Mouse (Mus musculus) midbrain, embryonic 14.5 days (tissue): ENCODE data around the gene Fjx1. TPM values are rescaled to one million over a fixed set of nuclear protein-coding genes. Genes with fewer than 3 reads are reported as not detected.
A peak's percentile ranks its signal among the peaks of the same experiment; 100 is the strongest.

Experiments
- ATAC-seq: fragments of 200-750 bp; cut with Nextera tagmentation; 2 replicates; pipeline ENCODE4 v1.8.0; 2017; ENCODE audit warnings: moderate number of reproducible peaks, moderate library complexity; ENCODE audit not compliant: low FRiP score, low TSS enrichment
- DNase-seq: peaks from one replicate; pipeline ENCODE4 v3.0.0-alpha.2; 2015
- H3K27ac ChIP-seq: fragments of 300-500 bp; sonication (generic); replicated peaks from 2 replicates; pipeline ENCODE4 v1.5.1; 2014; ENCODE audit warnings: mild to moderate bottlenecking, low read depth, low read length, moderate library complexity
- H3K27me3 ChIP-seq: fragments of 300-500 bp; sonication (generic); 2 replicates; pipeline ENCODE4 v1.6.1; 2014; ENCODE audit warnings: low read length, control low read depth, mixed read lengths; ENCODE audit not compliant: control insufficient read depth, insufficient read depth
- H3K36me3 ChIP-seq: fragments of 300-500 bp; sonication (generic); 2 replicates; pipeline ENCODE4 v1.6.1; 2014; ENCODE audit warnings: low read length, control low read depth; ENCODE audit not compliant: control insufficient read depth, insufficient read depth
- H3K4me1 ChIP-seq: fragments of 300-500 bp; sonication (generic); 2 replicates; pipeline ENCODE4 v1.6.1; 2014; ENCODE audit warnings: mild to moderate bottlenecking, antibody characterized with exemption, low read length, control low read depth; ENCODE audit not compliant: control insufficient read depth, insufficient read depth
- H3K4me2 ChIP-seq: fragments of 300-500 bp; sonication (generic); 2 replicates; pipeline ENCODE4 v1.6.1; 2014; ENCODE audit warnings: mild to moderate bottlenecking, low read length, moderate library complexity
- H3K4me3 ChIP-seq: fragments of 300-500 bp; sonication (generic); replicated peaks from 2 replicates; pipeline ENCODE4 v1.5.1; 2014; ENCODE audit warnings: low read depth, low read length
- H3K9ac ChIP-seq: fragments of 300-500 bp; sonication (generic); replicated peaks from 2 replicates; pipeline ENCODE4 v1.6.1; 2014; ENCODE audit warnings: mild to moderate bottlenecking, low read length, moderate library complexity
- H3K9me3 ChIP-seq: fragments of 300-500 bp; sonication (generic); 2 replicates; pipeline ENCODE4 v1.6.1; 2016; ENCODE audit warnings: low read length, control low read depth, mixed read lengths; ENCODE audit not compliant: control insufficient read depth
- WGBS: fragments of 180-500 bp; shearing (Covaris S2); extraction: QIAGEN DNeasy Blood & Tissue Kit; methylation state at CpG from one replicate; pipeline ENCODE4 v1.1.7; 2014; 5-methylcytosine and 5-hydroxymethylcytosine counted together
- polyA plus RNA-seq: library from polyadenylated mRNA; unstranded; fragments of >200 nt; fragmentation: Nextera tagmentation; extraction: Ambion mirVana; gene quantifications from 2 replicates; pipeline ENCODE4 v1.2.1, GENCODE M21; 2014

Gene Fjx1
- polyA plus RNA-seq, 1 experiment from 2014 or later: 33.0 TPM

DNA sequence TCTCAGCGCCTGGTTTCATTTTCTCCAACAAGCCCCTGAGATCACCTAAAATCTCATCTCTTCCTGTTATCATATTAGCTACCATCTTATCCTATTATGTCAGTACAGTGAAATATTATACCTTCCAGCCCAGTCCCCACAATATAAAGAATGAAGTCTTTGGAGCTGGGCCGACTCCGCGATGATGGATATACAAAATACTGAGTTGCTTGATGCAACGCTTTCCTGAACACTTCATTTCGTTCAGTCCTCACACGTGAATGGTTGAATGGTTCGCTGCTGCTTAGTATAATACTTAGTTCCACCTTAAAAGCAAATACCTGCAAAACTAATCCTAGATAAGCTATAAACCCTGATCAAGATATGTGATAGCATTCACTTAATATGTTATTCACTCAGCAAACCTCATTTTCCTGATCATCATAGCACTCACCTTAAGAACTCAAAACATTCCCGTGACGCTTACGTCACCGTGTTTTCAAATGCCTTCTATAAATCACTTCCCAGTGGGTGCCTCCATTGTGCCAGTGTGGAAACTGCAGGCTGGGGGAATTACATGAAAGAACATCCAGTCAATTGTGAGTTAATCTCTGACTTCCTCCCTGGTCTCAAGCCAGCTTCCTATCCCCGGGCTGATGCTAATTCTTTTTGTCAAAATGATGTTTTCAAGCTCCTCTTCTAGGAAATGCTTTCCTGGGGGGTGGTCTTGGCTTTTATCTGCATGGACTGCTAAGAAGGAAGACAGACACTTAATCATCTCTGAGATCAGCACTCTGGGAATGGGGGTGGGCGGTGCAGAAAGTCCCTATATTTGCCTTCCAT lies 44.7 kb downstream of the Fjx1 start, which contains the start of gene Trim44:
Trim44 (minus strand) TSS at position 466 of the 822 bp plus-strand sequence.
- Histone ChIP-seq H3K9me3 (no peaks in the 10 kb centered on the region), H3K9ac (no peak within 1 kb of the TSS), H3K27ac (no peak within 1 kb of the TSS), H3K36me3 (no peaks in the 10 kb centered on the region), H3K4me2 (peak within 1 kb of the TSS; percentile 33), H3K4me1 (peaks cover 11% of the 10 kb centered on the region), H3K4me3 (no peak within 1 kb of the TSS), H3K27me3 (no peaks in the 10 kb centered on the region)
- ATAC-seq: peak; percentile 53; the same call in 1 of the 2 replicates
- peak; percentile 70 for DNase-seq
- WGBS: 30% methylated on average over 14 of the region's 14 CpGs

DNA sequence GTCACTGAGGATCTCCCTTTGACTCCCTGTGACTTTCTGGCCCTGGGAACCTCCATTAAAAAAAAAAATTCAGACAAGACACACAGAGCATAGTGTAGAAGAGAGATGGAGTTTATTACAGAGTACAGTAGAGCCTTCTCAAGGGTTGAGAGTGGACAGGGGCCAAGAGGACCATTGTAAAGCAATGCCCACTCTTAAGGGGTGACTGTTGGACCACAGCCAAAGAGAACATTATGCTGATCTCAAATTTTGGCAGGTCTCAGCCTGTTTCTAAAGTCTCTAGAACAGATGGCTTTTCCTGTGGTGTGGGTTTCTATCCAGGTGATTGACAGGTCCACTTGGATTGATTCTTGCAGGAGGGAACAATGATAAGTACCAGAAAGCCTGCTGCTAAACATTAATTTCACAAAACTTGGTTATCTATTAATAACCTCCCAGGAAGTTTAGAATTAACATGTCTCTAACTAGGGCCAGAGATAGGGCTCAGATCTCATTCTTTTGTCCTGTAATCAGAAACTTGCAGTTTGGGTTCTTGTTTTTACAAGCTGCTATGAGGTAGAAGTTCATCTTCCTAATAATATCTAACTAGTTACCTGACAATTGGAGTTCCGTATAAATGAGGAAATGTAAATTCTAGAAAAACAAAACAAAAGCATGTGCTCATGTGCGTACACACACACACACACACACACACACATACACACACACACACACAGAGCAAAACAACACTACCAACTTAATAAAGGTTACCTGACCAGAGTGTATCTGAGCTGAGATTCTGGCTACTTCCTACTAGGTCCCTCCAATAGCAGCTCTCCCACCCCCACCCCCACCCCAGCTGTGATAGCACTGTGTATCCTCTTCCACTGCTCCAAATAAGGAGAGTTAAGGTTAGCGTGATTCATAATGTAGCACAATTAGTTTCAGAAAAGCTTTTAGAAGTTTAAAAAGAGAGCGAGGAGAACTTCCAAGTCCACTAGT lies 45.7 kb downstream of the Fjx1 start:
- 85% methylated on average over 4 of the region's 4 CpGs for WGBS
- no peak overlapping the region for H3K9ac ChIP-seq
- no peak overlapping the region for H3K4me2 ChIP-seq
- DNase-seq (peak; percentile 71), ATAC-seq (0 out of 2 replicates have a peak, but pooled peaks have one; percentile 34)
- H3K9me3 ChIP-seq: no peaks in the 10 kb centered on the region
- H3K36me3 ChIP-seq: no peaks in the 10 kb centered on the region
- H3K27me3 ChIP-seq: no peaks in the 10 kb centered on the region
- H3K4me1 ChIP-seq: peaks cover 14% of the 10 kb centered on the region
- H3K27ac ChIP-seq: 0 out of 2 replicates have a peak overlapping the region, but pooled peaks have one; percentile 13
- H3K4me3 ChIP-seq: no peak overlapping the region

DNA sequence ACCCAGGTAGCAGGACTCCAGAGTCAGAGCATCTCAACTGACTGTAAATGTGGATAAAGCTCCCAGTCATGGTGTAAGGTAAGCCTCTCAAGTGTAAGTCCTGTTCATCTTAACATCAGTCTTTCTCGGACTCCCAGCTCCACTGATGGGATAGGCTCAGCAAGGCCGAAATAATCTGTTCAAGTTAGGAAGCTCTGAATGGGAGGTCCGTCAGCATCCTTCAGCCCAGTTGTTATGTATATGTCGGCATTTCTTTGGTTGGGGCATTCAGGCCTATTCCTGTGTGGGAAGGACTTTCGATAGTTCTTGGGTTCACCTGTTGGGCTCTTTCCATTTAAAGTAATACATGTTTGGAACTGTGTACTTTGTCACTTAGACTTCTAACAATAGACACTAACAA lies 48.3 kb downstream of the Fjx1 start:
- Histone ChIP-seq H3K4me3 (no peak overlapping the region), H3K9ac (no peak overlapping the region), H3K36me3 (no peaks in the 10 kb centered on the region), H3K27ac (no peak overlapping the region), H3K9me3 (no peaks in the 10 kb centered on the region), H3K4me1 (peaks cover 29% of the 10 kb centered on the region), H3K4me2 (no peak overlapping the region), H3K27me3 (no peaks in the 10 kb centered on the region)
- ATAC-seq (no peak), DNase-seq (no peak)
- WGBS: 78% methylated on average over 5 of the region's 5 CpGs

DNA sequence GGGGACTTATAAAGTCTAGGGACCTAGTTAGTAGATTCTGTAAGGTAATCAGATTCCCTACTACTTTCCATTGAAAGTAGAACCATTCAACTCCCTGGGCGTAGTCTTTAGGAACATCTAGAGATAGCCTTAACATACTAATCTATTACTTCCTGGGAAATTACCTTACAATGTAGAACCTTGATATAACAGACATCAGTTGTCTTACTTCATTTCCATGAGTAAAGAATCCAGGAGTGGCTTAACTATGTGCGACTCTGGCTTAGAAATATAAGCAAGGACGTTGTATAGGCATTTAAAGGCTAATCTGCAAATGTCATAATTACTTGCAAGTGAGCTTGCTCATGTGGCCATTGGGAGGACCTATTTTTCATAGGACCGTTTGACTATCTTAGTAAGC lies 49.0 kb downstream of the Fjx1 start:
- no peaks in the 10 kb centered on the region for H3K27me3 ChIP-seq
- H3K9me3 ChIP-seq: no peaks in the 10 kb centered on the region
- no peak overlapping the region for H3K4me2 ChIP-seq
- no peak overlapping the region for H3K4me3 ChIP-seq
- 88% methylated on average over 4 of the region's 4 CpGs for WGBS
- no peak for ATAC-seq
- H3K36me3 ChIP-seq: no peaks in the 10 kb centered on the region
- H3K9ac ChIP-seq: no peak overlapping the region
- H3K4me1 ChIP-seq: peaks cover 31% of the 10 kb centered on the region
- no peak for DNase-seq
- H3K27ac ChIP-seq: no peak overlapping the region

DNA sequence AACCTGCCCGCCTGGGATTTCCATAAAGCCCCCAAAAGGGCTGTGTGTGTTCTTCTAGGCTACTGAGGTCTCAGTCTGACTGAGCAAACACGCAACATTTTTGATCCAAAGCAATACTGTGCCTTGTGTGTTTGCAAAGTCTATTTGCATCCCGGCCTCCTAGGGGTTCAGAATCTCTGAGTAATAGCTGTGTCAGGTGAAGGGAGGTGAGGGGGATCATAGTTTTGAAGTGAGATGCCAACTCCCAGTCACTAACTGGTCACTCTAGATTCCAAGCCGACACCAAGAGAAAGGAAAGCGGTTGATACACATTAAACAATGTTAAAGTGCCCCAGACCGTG lies 51.0 kb downstream of the Fjx1 start:
- 19% methylated on average over 6 of the region's 6 CpGs for WGBS
- H3K9ac ChIP-seq: peak overlapping the region; percentile 91
- H3K4me2 ChIP-seq: peak overlapping the region; percentile 88
- ATAC-seq: no peak; the same call in 1 of the 2 replicates
- DNase-seq: no peak
- peaks cover 20% of the 10 kb centered on the region for H3K4me1 ChIP-seq
- no peaks in the 10 kb centered on the region for H3K9me3 ChIP-seq
- H3K27me3 ChIP-seq: no peaks in the 10 kb centered on the region
- H3K4me3 ChIP-seq: peak overlapping the region; percentile 73
- H3K36me3 ChIP-seq: no peaks in the 10 kb centered on the region
- H3K27ac ChIP-seq: peak overlapping the region; percentile 95

DNA sequence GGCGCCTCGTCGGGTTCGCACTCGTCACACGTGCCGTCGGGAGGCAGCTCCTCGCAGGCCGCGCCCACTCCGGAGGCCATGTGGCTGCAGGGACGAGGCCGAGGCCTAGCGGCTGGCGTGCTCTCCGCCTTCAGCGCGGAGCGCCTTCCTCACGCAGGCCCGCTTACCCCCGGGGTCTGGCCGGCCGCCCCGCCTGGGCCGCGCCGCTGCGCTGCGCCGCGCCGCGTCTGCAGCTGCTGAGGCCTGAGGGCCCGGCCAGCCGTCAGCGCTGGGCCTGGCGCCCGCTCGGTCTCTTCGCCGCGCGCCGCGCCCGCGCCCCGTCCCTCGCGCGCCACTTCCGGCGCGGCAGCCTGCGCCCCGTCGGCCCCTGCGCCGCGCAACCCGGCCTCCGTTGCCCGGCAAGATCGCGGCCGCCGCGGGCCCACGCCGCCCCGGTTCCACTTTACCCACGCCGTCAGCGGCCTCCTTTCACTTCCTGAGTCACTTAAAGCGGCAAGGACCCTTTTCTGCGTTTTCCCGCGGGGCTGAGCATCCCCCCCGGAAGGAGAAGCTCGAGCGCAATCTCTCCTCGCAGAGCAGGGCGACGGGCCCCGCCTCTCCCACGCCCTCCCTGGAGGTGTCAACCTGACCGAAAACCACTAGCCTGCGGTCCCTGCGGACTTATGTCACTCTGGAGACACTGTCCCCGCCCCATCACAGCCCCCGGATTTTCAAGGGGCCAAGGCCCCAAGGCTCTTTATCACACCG lies 51.5 kb downstream of the Fjx1 start:
- peak overlapping the region; percentile 95 for H3K27ac ChIP-seq
- H3K4me2 ChIP-seq: peak overlapping the region; percentile 88
- peak overlapping the region; percentile 91 for H3K9ac ChIP-seq
- H3K27me3 ChIP-seq: no peaks in the 10 kb centered on the region
- no peaks in the 10 kb centered on the region for H3K36me3 ChIP-seq
- ATAC-seq (peak; percentile 92), DNase-seq (peak; percentile 93)
- H3K4me3 ChIP-seq: peak overlapping the region; percentile 73
- H3K9me3 ChIP-seq: no peaks in the 10 kb centered on the region
- WGBS: under 1% methylated on average over 94 of the region's 94 CpGs
- peaks cover 20% of the 10 kb centered on the region for H3K4me1 ChIP-seq

DNA sequence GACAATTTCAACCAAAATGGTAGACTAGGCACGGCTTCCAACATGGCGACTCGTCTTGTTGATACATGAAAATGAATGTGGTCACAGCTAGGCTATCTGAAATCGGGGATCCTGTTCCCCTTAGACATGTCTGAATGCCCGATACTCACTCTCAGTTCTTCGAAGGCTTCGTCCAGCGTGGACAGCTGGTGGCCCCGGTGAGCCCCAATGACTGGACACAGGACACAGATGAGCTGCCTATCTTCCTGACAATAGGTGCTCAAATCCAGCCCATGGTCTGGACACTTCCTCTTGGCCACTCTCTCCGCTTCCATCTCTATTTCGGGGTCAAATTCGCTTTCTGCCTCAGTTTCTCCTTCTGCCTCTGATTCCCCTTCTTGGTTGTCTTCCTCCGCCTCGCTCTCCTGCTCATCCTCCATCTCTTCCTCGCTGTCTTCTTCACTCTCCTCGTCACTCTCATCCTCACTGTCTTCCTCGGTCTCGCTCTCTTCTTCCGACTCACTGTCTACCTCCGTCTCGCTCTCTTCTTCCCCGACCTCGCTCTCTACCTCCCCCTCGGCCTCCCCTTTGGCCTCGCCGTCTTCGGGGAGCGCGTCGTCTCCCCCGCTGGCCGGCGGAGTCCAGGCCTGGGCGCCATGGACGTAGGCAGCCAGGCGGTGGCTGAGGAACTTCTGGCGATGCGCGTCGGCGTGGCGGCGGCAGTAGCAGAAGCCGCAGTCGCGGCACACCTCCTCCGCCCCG lies 52.3 kb downstream of the Fjx1 start:
- Histone ChIP-seq H3K4me1 (peaks cover 20% of the 10 kb centered on the region), H3K4me2 (peak overlapping the region; percentile 88), H3K4me3 (peak overlapping the region; percentile 73), H3K27ac (peak overlapping the region; percentile 95), H3K9me3 (no peaks in the 10 kb centered on the region), H3K9ac (peak overlapping the region; percentile 91), H3K36me3 (no peaks in the 10 kb centered on the region), H3K27me3 (no peaks in the 10 kb centered on the region)
- DNase-seq (peak; percentile 9), ATAC-seq (no peak; the same call in 1 of the 2 replicates)
- WGBS: 39% methylated on average over 48 of the region's 48 CpGs
